Mouse (Mus musculus) gastrocnemius, adult 2 months (tissue): Measurements from ENCODE around the gene Lrfn1. TPM values are rescaled to one million over a fixed set of nuclear protein-coding genes. Genes with fewer than 3 reads are reported as not detected.

Experiments
- DNase-seq: peaks from one replicate; pipeline ENCODE4 v3.0.0; 2022
- H3K27ac ChIP-seq: fragments of 200-600 bp; 2 replicates; pipeline ENCODE4 v1.8.1; 2022; ENCODE audit warnings: mild to moderate bottlenecking
- H3K4me3 ChIP-seq: fragments of 200-600 bp; 2 replicates; pipeline ENCODE4 v1.8.1; 2022; ENCODE audit warnings: mild to moderate bottlenecking, moderate library complexity
- CTCF ChIP-seq: fragments of 200-600 bp; IDR thresholded peaks from 2 replicates; pipeline ENCODE4 v1.8.1; 2022; ENCODE audit warnings: antibody characterized with exemption, mild to moderate bottlenecking, moderate library complexity
- intact Hi-C: fragments of 180-260 bp; cut with DNase I; formaldehyde crosslinking; loops from one replicate; pipeline ENCODE4 v1.15.1; 2025
- total RNA-seq, 2 experiments: library from RNA; stranded (reverse); gene quantifications; 2 replicates each; pipeline ENCODE4 v1.2.3; 2021

Gene Lrfn1
- total RNA-seq, 2 experiments from 2014 or later, result 0.14 to 0.18 TPM

GRCm38 (mm10) chr7:28460361-28460760 lies 8.6 kb downstream of the Lrfn1 start:
- no peak for TF ChIP-seq CTCF
- H3K27ac ChIP-seq, result no peak overlapping the region
- no peak for DNase-seq
- no peak overlapping the region for H3K4me3 ChIP-seq
- intact Hi-C loops, result no loop called here

GRCm38 (mm10) chr7:28462769-28463168 lies 11.0 kb downstream of the Lrfn1 start:
- intact Hi-C loops, result no loop called here
- Histone ChIP-seq H3K4me3 (no peak overlapping the region), H3K27ac (no peak overlapping the region)
- DNase-seq, result no peak
- no peak for TF ChIP-seq CTCF

- no peak for DNase-seq
- TF ChIP-seq CTCF, result no peak
Observed at GRCm38 (mm10) chr7:28464416-28465212, 12.8 kb downstream of the Lrfn1 start.

GRCm38 (mm10) chr7:28466721-28467212 lies 15.0 kb downstream of the Lrfn1 start:
- Histone ChIP-seq H3K4me3 (peak overlapping the region; percentile 71), H3K27ac (no peak overlapping the region)
- TF ChIP-seq CTCF, result no peak
- no peak for DNase-seq
- intact Hi-C loops, result no loop called here

More at GRCm38 (mm10) chr7:28464416-28465212, 12.8 kb downstream of the Lrfn1 start:
- H3K4me3 ChIP-seq, result no peak overlapping the region
- intact Hi-C loops, result no loop called here
- H3K27ac ChIP-seq, result no peak overlapping the region

- 0 out of 2 replicates have a peak, but pooled peaks have one; percentile 2 for TF ChIP-seq CTCF
- intact Hi-C loops, result no loop called here
- Histone ChIP-seq H3K4me3 (peak overlapping the region; percentile 71), H3K27ac (no peak overlapping the region)
- DNase-seq, result peak; percentile 57
Observed at GRCm38 (mm10) chr7:28467213-28467751, 15.5 kb downstream of the Lrfn1 start.

GRCm38 (mm10) chr7:28476191-28476590 lies 24.4 kb downstream of the Lrfn1 start:
- no peak overlapping the region for H3K4me3 ChIP-seq
- no peak for TF ChIP-seq CTCF
- intact Hi-C loops, result no loop called here
- H3K27ac ChIP-seq, result no peak overlapping the region
- DNase-seq, result no peak

GRCm38 (mm10) chr7:28477363-28477762 lies 25.6 kb downstream of the Lrfn1 start:
- TF ChIP-seq CTCF, result no peak

GRCm38 (mm10) chr7:28478854-28479253 lies 27.1 kb downstream of the Lrfn1 start:
- no peak for TF ChIP-seq CTCF
- intact Hi-C loops, result no loop called here

More at GRCm38 (mm10) chr7:28477363-28477762, 25.6 kb downstream of the Lrfn1 start:
- H3K4me3 ChIP-seq, result no peak overlapping the region
- DNase-seq, result no peak
- H3K27ac ChIP-seq, result no peak overlapping the region
- intact Hi-C loops, result no loop called here

GRCm38 (mm10) chr7:28482854-28483253 lies 31.1 kb downstream of the Lrfn1 start:
- no peak for TF ChIP-seq CTCF
- intact Hi-C loops, result no loop called here
- no peak overlapping the region for H3K27ac ChIP-seq
- no peak overlapping the region for H3K4me3 ChIP-seq
- no peak for DNase-seq

More at GRCm38 (mm10) chr7:28478854-28479253, 27.1 kb downstream of the Lrfn1 start:
- no peak overlapping the region for H3K27ac ChIP-seq
- no peak for DNase-seq
- no peak overlapping the region for H3K4me3 ChIP-seq

GRCm38 (mm10) chr7:28484192-28484591 lies 32.4 kb downstream of the Lrfn1 start:
- no peak overlapping the region for H3K27ac ChIP-seq
- no peak for TF ChIP-seq CTCF

GRCm38 (mm10) chr7:28488030-28488491 lies 36.3 kb downstream of the Lrfn1 start:
- peak overlapping the region; percentile 6 for H3K4me3 ChIP-seq
- peak; percentile 24 for DNase-seq
- no peak overlapping the region for H3K27ac ChIP-seq
- no peak for TF ChIP-seq CTCF
- intact Hi-C loops, result loop anchor here (1.0 kb wide), 1 partner anchor 14 kb away; no protein-coding TSS in a partner anchor

More at GRCm38 (mm10) chr7:28484192-28484591, 32.4 kb downstream of the Lrfn1 start:
- no peak for DNase-seq
- intact Hi-C loops, result no loop called here
- H3K4me3 ChIP-seq, result no peak overlapping the region

- H3K4me3 ChIP-seq, result no peak overlapping the region
- no peak overlapping the region for H3K27ac ChIP-seq
- DNase-seq, result peak; percentile 57
- peak; percentile 67 for TF ChIP-seq CTCF
- intact Hi-C loops, result loop anchor here (5.0 kb wide), 1 partner anchor 112 kb away; no protein-coding TSS in a partner anchor
Observed at GRCm38 (mm10) chr7:28490410-28490809, 38.6 kb downstream of the Lrfn1 start.

GRCm38 (mm10) chr7:28490903-28491302 lies 39.1 kb downstream of the Lrfn1 start:
- intact Hi-C loops, result loop anchor here (5.0 kb wide), 1 partner anchor 111 kb away; no protein-coding TSS in a partner anchor

More at GRCm38 (mm10) chr7:28490903-28491302, 39.1 kb downstream of the Lrfn1 start:
- H3K27ac ChIP-seq, result no peak overlapping the region
- no peak for DNase-seq
- TF ChIP-seq CTCF, result no peak
- H3K4me3 ChIP-seq, result no peak overlapping the region
